Mouse (Mus musculus): ENCODE results near the gene Kif26b. TPM values are rescaled to one million over a fixed set of nuclear protein-coding genes. Genes with fewer than 3 reads are reported as not detected.

Gene Kif26b
- polyA plus RNA-seq, 1 experiment from 2014 or later, result 7.6 TPM

- Histone ChIP-seq H3K4me3 (ENCODE audit: low read depth, low read length) (no peak overlapping the region), H3K9me3 (ENCODE audit: control insufficient read depth, low read depth, low read length) (no peaks in the 10 kb centered on the region), H3K36me3 (ENCODE audit: control insufficient read depth, insufficient read depth, low read length) (no peaks in the 10 kb centered on the region), H3K4me2 (replicated peaks; ENCODE audit: low read depth, low read length) (no peak overlapping the region), H3K4me1 (ENCODE audit: control insufficient read depth, insufficient read depth, low read length) (no peaks in the 10 kb centered on the region), H3K9ac (replicated peaks; ENCODE audit: low read depth, low read length) (no peak overlapping the region), H3K27me3 (ENCODE audit: control insufficient read depth, insufficient read depth, low read length) (no peaks in the 10 kb centered on the region), H3K27ac (ENCODE audit: low read length) (no peak overlapping the region)
- 53% methylated on average over 6 of the region's 7 CpGs for WGBS
- no peak for ATAC-seq (ENCODE audit: insufficient number of reproducible peaks, insufficient read depth, low FRiP score, low read depth)
Measured at GRCm38 (mm10) chr1:178770626-178771362, 241.9 kb downstream of the Kif26b start.

- no peak for ATAC-seq (ENCODE audit: insufficient number of reproducible peaks, insufficient read depth, low FRiP score, low read depth)
- H3K36me3 ChIP-seq (ENCODE audit: control insufficient read depth, insufficient read depth, low read length), result no peaks in the 10 kb centered on the region
- H3K9me3 ChIP-seq (ENCODE audit: control insufficient read depth, low read depth, low read length), result no peaks in the 10 kb centered on the region
- WGBS, result 26% methylated on average over 2 of the region's 2 CpGs
- H3K4me2 ChIP-seq (replicated peaks; ENCODE audit: low read depth, low read length), result no peak overlapping the region
- no peaks in the 10 kb centered on the region for H3K4me1 ChIP-seq (ENCODE audit: control insufficient read depth, insufficient read depth, low read length)
- no peak overlapping the region for H3K9ac ChIP-seq (replicated peaks; ENCODE audit: low read depth, low read length)
- no peaks in the 10 kb centered on the region for H3K27me3 ChIP-seq (ENCODE audit: control insufficient read depth, insufficient read depth, low read length)
- H3K4me3 ChIP-seq (ENCODE audit: low read depth, low read length), result no peak overlapping the region
- no peak overlapping the region for H3K27ac ChIP-seq (ENCODE audit: low read length)
Measured at GRCm38 (mm10) chr1:178779742-178780141, 250.8 kb downstream of the Kif26b start.

GRCm38 (mm10) chr1:178784043-178784442, 255.1 kb downstream of the Kif26b start:
- Histone ChIP-seq H3K4me2 (replicated peaks; ENCODE audit: low read depth, low read length) (no peak overlapping the region), H3K9ac (replicated peaks; ENCODE audit: low read depth, low read length) (no peak overlapping the region), H3K4me1 (ENCODE audit: control insufficient read depth, insufficient read depth, low read length) (no peaks in the 10 kb centered on the region), H3K4me3 (ENCODE audit: low read depth, low read length) (no peak overlapping the region), H3K27me3 (ENCODE audit: control insufficient read depth, insufficient read depth, low read length) (no peaks in the 10 kb centered on the region), H3K36me3 (ENCODE audit: control insufficient read depth, insufficient read depth, low read length) (no peaks in the 10 kb centered on the region), H3K9me3 (ENCODE audit: control insufficient read depth, low read depth, low read length) (no peaks in the 10 kb centered on the region), H3K27ac (ENCODE audit: low read length) (no peak overlapping the region)
- 94% methylated on average over 6 of the region's 6 CpGs for WGBS
- ATAC-seq (ENCODE audit: insufficient number of reproducible peaks, insufficient read depth, low FRiP score, low read depth), result no peak

- Histone ChIP-seq H3K27ac (ENCODE audit: low read length) (no peak overlapping the region), H3K4me1 (ENCODE audit: control insufficient read depth, insufficient read depth, low read length) (no peaks in the 10 kb centered on the region), H3K4me3 (ENCODE audit: low read depth, low read length) (no peak overlapping the region), H3K9ac (replicated peaks; ENCODE audit: low read depth, low read length) (no peak overlapping the region), H3K27me3 (ENCODE audit: control insufficient read depth, insufficient read depth, low read length) (no peaks in the 10 kb centered on the region), H3K36me3 (ENCODE audit: control insufficient read depth, insufficient read depth, low read length) (no peaks in the 10 kb centered on the region), H3K4me2 (replicated peaks; ENCODE audit: low read depth, low read length) (no peak overlapping the region), H3K9me3 (ENCODE audit: control insufficient read depth, low read depth, low read length) (no peaks in the 10 kb centered on the region)
- WGBS, result 31% methylated on average over 1 of the region's 1 CpGs
- no peak for ATAC-seq (ENCODE audit: insufficient number of reproducible peaks, insufficient read depth, low FRiP score, low read depth)
Measured at GRCm38 (mm10) chr1:178791266-178791665, 262.3 kb downstream of the Kif26b start.

- Histone ChIP-seq H3K27me3 (ENCODE audit: control insufficient read depth, insufficient read depth, low read length) (no peaks in the 10 kb centered on the region), H3K4me1 (ENCODE audit: control insufficient read depth, insufficient read depth, low read length) (no peaks in the 10 kb centered on the region), H3K4me2 (replicated peaks; ENCODE audit: low read depth, low read length) (no peak overlapping the region), H3K36me3 (ENCODE audit: control insufficient read depth, insufficient read depth, low read length) (no peaks in the 10 kb centered on the region), H3K27ac (ENCODE audit: low read length) (no peak overlapping the region), H3K4me3 (ENCODE audit: low read depth, low read length) (no peak overlapping the region), H3K9ac (replicated peaks; ENCODE audit: low read depth, low read length) (no peak overlapping the region), H3K9me3 (ENCODE audit: control insufficient read depth, low read depth, low read length) (no peaks in the 10 kb centered on the region)
- ATAC-seq (ENCODE audit: insufficient number of reproducible peaks, insufficient read depth, low FRiP score, low read depth), result no peak
- WGBS, result 92% methylated on average over 5 of the region's 5 CpGs
Measured at GRCm38 (mm10) chr1:178792726-178793125, 263.8 kb downstream of the Kif26b start.

GRCm38 (mm10) chr1:178794866-178795265, 265.9 kb downstream of the Kif26b start:
- no peak overlapping the region for H3K27ac ChIP-seq (ENCODE audit: low read length)
- no peak overlapping the region for H3K9ac ChIP-seq (replicated peaks; ENCODE audit: low read depth, low read length)
- H3K4me3 ChIP-seq (ENCODE audit: low read depth, low read length), result no peak overlapping the region
- H3K4me2 ChIP-seq (replicated peaks; ENCODE audit: low read depth, low read length), result no peak overlapping the region
- ATAC-seq (ENCODE audit: insufficient number of reproducible peaks, insufficient read depth, low FRiP score, low read depth), result no peak
- H3K9me3 ChIP-seq (ENCODE audit: control insufficient read depth, low read depth, low read length), result no peaks in the 10 kb centered on the region
- peaks cover 8% of the 10 kb centered on the region for H3K4me1 ChIP-seq (ENCODE audit: control insufficient read depth, insufficient read depth, low read length)
- no peaks in the 10 kb centered on the region for H3K36me3 ChIP-seq (ENCODE audit: control insufficient read depth, insufficient read depth, low read length)
- H3K27me3 ChIP-seq (ENCODE audit: control insufficient read depth, insufficient read depth, low read length), result no peaks in the 10 kb centered on the region
- WGBS, result 93% methylated on average over 7 of the region's 7 CpGs

GRCm38 (mm10) chr1:178797388-178797787, 268.5 kb downstream of the Kif26b start:
- H3K27me3 ChIP-seq (ENCODE audit: control insufficient read depth, insufficient read depth, low read length), result no peaks in the 10 kb centered on the region
- H3K36me3 ChIP-seq (ENCODE audit: control insufficient read depth, insufficient read depth, low read length), result no peaks in the 10 kb centered on the region
- no peak overlapping the region for H3K4me2 ChIP-seq (replicated peaks; ENCODE audit: low read depth, low read length)
- WGBS, result 75% methylated on average over 2 of the region's 2 CpGs
- H3K4me1 ChIP-seq (ENCODE audit: control insufficient read depth, insufficient read depth, low read length), result peaks cover 12% of the 10 kb centered on the region
- ATAC-seq (ENCODE audit: insufficient number of reproducible peaks, insufficient read depth, low FRiP score, low read depth), result no peak; the same call in 1 of the 2 replicates
- H3K27ac ChIP-seq (ENCODE audit: low read length), result no peak overlapping the region
- H3K4me3 ChIP-seq (ENCODE audit: low read depth, low read length), result no peak overlapping the region
- H3K9me3 ChIP-seq (ENCODE audit: control insufficient read depth, low read depth, low read length), result no peaks in the 10 kb centered on the region
- H3K9ac ChIP-seq (replicated peaks; ENCODE audit: low read depth, low read length), result no peak overlapping the region

- Histone ChIP-seq H3K36me3 (ENCODE audit: control insufficient read depth, insufficient read depth, low read length) (no peaks in the 10 kb centered on the region), H3K4me1 (ENCODE audit: control insufficient read depth, insufficient read depth, low read length) (peaks cover 15% of the 10 kb centered on the region), H3K27ac (ENCODE audit: low read length) (no peak overlapping the region), H3K4me2 (replicated peaks; ENCODE audit: low read depth, low read length) (peak overlapping the region; percentile 25), H3K27me3 (ENCODE audit: control insufficient read depth, insufficient read depth, low read length) (no peaks in the 10 kb centered on the region), H3K9me3 (ENCODE audit: control insufficient read depth, low read depth, low read length) (no peaks in the 10 kb centered on the region), H3K9ac (replicated peaks; ENCODE audit: low read depth, low read length) (no peak overlapping the region), H3K4me3 (ENCODE audit: low read depth, low read length) (peak overlapping the region; percentile 5; the same call in 1 of the 2 replicates)
- ATAC-seq (ENCODE audit: insufficient number of reproducible peaks, insufficient read depth, low FRiP score, low read depth), result no peak
- 3% methylated on average over 5 of the region's 5 CpGs for whole genome bisulfite sequencing
Measured at GRCm38 (mm10) chr1:178798333-178798732, 269.4 kb downstream of the Kif26b start.

GRCm38 (mm10) chr1:178798886-178799285, 270.0 kb downstream of the Kif26b start:
- Histone ChIP-seq H3K4me3 (ENCODE audit: low read depth, low read length) (peak overlapping the region; percentile 5; the same call in 1 of the 2 replicates), H3K27ac (ENCODE audit: low read length) (no peak overlapping the region)

More at GRCm38 (mm10) chr1:178798886-178799285, 270.0 kb downstream of the Kif26b start:
- no peak for ATAC-seq (ENCODE audit: insufficient number of reproducible peaks, insufficient read depth, low FRiP score, low read depth)
- Histone ChIP-seq H3K9me3 (ENCODE audit: control insufficient read depth, low read depth, low read length) (no peaks in the 10 kb centered on the region), H3K27me3 (ENCODE audit: control insufficient read depth, insufficient read depth, low read length) (no peaks in the 10 kb centered on the region), H3K4me2 (replicated peaks; ENCODE audit: low read depth, low read length) (peak overlapping the region; percentile 25), H3K4me1 (ENCODE audit: control insufficient read depth, insufficient read depth, low read length) (peaks cover 15% of the 10 kb centered on the region), H3K9ac (replicated peaks; ENCODE audit: low read depth, low read length) (no peak overlapping the region), H3K36me3 (ENCODE audit: control insufficient read depth, insufficient read depth, low read length) (no peaks in the 10 kb centered on the region)
- 54% methylated on average over 8 of the region's 8 CpGs for WGBS

Data from stomach, embryonic 14.5 days (tissue).